Mouse (Mus musculus) stomach, embryonic 14.5 days (tissue): Measurements from ENCODE around the gene Ctla4. TPM values are rescaled to one million over a fixed set of nuclear protein-coding genes. Genes with fewer than 3 reads are reported as not detected.

Source experiments
- ATAC-seq: fragments of 200-750 bp; cut with Nextera tagmentation; 2 replicates; pipeline ENCODE4 v1.8.0; 2017; ENCODE audit warnings: low read depth, moderate TSS enrichment; ENCODE audit not compliant: insufficient number of reproducible peaks, insufficient read depth, low FRiP score
- H3K27ac ChIP-seq: fragments of 300-500 bp; sonication (generic); 2 replicates; pipeline ENCODE4 v1.5.1; 2014; ENCODE audit warnings: mild to moderate bottlenecking, low read length, moderate library complexity, mixed read lengths
- H3K27me3 ChIP-seq: fragments of 300-500 bp; sonication (generic); 2 replicates; pipeline ENCODE4 v1.6.1; 2014; ENCODE audit warnings: low read length, control low read depth, mixed read lengths; ENCODE audit not compliant: control insufficient read depth, insufficient read depth
- H3K36me3 ChIP-seq: fragments of 300-500 bp; sonication (generic); 2 replicates; pipeline ENCODE4 v1.6.1; 2014; ENCODE audit warnings: mild to moderate bottlenecking, control low read depth, low read length, moderate library complexity, mixed read lengths; ENCODE audit not compliant: control insufficient read depth, insufficient read depth
- H3K4me1 ChIP-seq: fragments of 300-500 bp; sonication (generic); 2 replicates; pipeline ENCODE4 v1.6.1; 2014; ENCODE audit warnings: low read length, control low read depth, mixed read lengths; ENCODE audit not compliant: control insufficient read depth, insufficient read depth
- H3K4me2 ChIP-seq: fragments of 300-500 bp; sonication (generic); replicated peaks from 2 replicates; pipeline ENCODE4 v1.6.1; 2014; ENCODE audit warnings: low read depth, low read length, control low read depth
- H3K4me3 ChIP-seq: fragments of 300-500 bp; sonication (generic); 2 replicates; pipeline ENCODE4 v1.5.1; 2014; ENCODE audit warnings: low read depth, low read length, control low read depth
- H3K9ac ChIP-seq: fragments of 300-500 bp; sonication (generic); replicated peaks from 2 replicates; pipeline ENCODE4 v1.6.1; 2014; ENCODE audit warnings: low read depth, mild to moderate bottlenecking, control low read depth, low read length, moderate library complexity, mixed read lengths
- H3K9me3 ChIP-seq: fragments of 300-500 bp; sonication (generic); 2 replicates; pipeline ENCODE4 v1.6.1; 2016; ENCODE audit warnings: low read depth, low read length, control low read depth; ENCODE audit not compliant: control insufficient read depth
- WGBS: fragments of 180-500 bp; shearing (Covaris S2); extraction: QIAGEN DNeasy Blood & Tissue Kit; methylation state at CpG from one replicate; pipeline ENCODE4 v1.1.7; 2014; 5-methylcytosine and 5-hydroxymethylcytosine counted together
- polyA plus RNA-seq: library from polyadenylated mRNA; unstranded; fragments of >200 nt; fragmentation: Nextera tagmentation; extraction: Ambion mirVana; gene quantifications from 2 replicates; pipeline ENCODE4 v1.2.1, GENCODE M21; 2014

Gene Ctla4
- polyA plus RNA-seq, 1 experiment from 2014 or later: not detected

GRCm38 (mm10) chr1:60955186-60955585 is 68.4 kb downstream of the Ctla4 start:
- no peaks in the 10 kb centered on the region for H3K36me3 ChIP-seq
- ATAC-seq: no peak
- WGBS: 96% methylated on average over 3 of the region's 3 CpGs
- H3K4me1 ChIP-seq: no peaks in the 10 kb centered on the region
- no peak overlapping the region for H3K4me3 ChIP-seq
- H3K9me3 ChIP-seq: no peaks in the 10 kb centered on the region
- no peak overlapping the region for H3K4me2 ChIP-seq
- no peaks in the 10 kb centered on the region for H3K27me3 ChIP-seq
- H3K27ac ChIP-seq: no peak overlapping the region
- H3K9ac ChIP-seq: no peak overlapping the region

GRCm38 (mm10) chr1:60956196-60956595 is 69.4 kb downstream of the Ctla4 start:
- 78% methylated on average over 6 of the region's 6 CpGs for WGBS
- no peak for ATAC-seq
- H3K9ac ChIP-seq: no peak overlapping the region
- no peak overlapping the region for H3K27ac ChIP-seq
- no peaks in the 10 kb centered on the region for H3K9me3 ChIP-seq
- H3K4me2 ChIP-seq: no peak overlapping the region
- H3K27me3 ChIP-seq: no peaks in the 10 kb centered on the region
- no peaks in the 10 kb centered on the region for H3K4me1 ChIP-seq
- H3K36me3 ChIP-seq: no peaks in the 10 kb centered on the region
- H3K4me3 ChIP-seq: no peak overlapping the region

DNA sequence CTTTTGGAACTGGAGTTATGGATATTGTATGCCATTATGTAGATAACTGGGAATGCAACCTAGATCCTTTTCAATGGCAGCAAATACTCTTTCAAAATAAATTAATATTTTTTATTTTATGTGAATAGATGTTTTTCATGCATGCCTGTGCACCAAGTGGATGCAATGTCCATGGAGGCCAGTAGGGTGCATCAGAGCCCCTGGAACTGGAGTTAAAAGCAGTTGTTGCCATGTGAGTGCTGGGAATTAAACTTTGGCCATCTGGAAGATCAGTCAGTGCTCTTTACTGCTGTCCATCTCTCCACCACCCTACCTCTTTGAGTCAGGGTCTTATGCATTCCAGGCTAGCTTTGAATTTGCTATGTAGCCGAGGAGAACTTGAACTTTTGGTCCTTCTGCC is 71.5 kb downstream of the Ctla4 start:
- 80% methylated on average over 1 of the region's 1 CpGs for WGBS
- Histone ChIP-seq H3K27me3 (no peaks in the 10 kb centered on the region), H3K9me3 (no peaks in the 10 kb centered on the region), H3K4me3 (no peak overlapping the region), H3K4me1 (no peaks in the 10 kb centered on the region), H3K27ac (no peak overlapping the region), H3K36me3 (no peaks in the 10 kb centered on the region), H3K4me2 (no peak overlapping the region), H3K9ac (no peak overlapping the region)
- no peak for ATAC-seq

DNA sequence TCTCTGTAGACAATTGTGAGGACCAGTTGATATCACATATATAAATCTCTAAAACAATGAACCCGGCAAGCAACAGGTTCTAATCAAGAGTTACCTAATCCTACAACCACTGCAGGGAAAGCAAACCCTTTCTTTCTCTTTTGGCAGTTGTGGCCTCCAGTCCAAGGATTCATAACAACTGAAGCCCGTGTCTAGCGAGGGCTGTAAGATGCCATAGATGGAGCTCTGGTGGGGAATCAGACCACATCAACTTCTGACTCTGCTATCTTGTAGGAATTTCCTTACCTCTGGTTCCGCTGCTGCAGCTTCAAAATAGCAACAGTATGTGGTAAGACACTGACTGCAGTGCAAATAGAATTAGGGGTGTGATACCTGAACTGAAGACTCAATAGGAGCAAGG is 72.4 kb downstream of the Ctla4 start:
- WGBS: 84% methylated on average over 4 of the region's 4 CpGs

DNA sequence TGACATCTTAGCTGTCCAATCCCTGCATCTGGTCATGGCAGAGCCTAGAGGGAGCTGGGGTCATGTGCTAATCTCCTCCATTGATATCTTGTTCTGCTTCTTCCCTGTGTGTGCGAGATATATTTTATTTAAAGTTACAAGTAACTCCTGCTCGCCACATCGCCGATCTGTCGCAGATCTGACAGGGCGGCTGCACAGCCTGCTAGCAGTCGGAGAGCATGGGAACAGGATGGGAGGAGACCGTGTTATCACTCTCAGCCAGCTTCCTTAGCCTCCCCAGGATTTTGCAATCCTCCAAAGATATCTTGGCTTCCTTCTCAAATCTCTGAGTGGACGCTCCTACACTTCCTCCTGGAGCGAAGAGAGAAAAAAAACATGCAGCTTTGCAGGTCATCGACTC is 73.7 kb downstream of the Ctla4 start:
- no peak for ATAC-seq

More for the DNA sequence above, 72.4 kb downstream of the Ctla4 start:
- no peak for ATAC-seq
- H3K27me3 ChIP-seq: no peaks in the 10 kb centered on the region
- H3K4me3 ChIP-seq: no peak overlapping the region
- no peaks in the 10 kb centered on the region for H3K9me3 ChIP-seq
- no peak overlapping the region for H3K9ac ChIP-seq
- no peak overlapping the region for H3K4me2 ChIP-seq
- H3K4me1 ChIP-seq: no peaks in the 10 kb centered on the region
- no peak overlapping the region for H3K27ac ChIP-seq
- no peaks in the 10 kb centered on the region for H3K36me3 ChIP-seq

DNA sequence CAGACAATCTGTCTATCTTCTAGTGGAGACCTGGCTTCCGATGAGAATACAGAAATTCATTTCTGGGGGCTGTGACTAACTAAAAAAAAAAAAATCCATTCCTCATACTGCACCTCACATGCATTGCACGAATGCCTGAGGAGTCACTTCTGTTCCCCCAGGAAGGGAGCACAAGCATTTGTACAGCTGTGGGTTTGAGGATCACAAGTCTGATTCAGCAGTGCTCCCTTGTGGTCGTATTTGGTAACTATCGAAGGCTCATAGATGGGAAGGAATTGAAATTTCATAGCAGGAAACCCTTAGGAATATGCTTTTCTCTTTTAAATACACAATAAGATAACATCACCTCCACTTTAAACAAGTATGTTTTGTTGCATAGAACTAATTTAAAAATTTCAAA is 74.3 kb downstream of the Ctla4 start:
- H3K4me3 ChIP-seq: no peak overlapping the region
- no peak overlapping the region for H3K27ac ChIP-seq
- H3K4me1 ChIP-seq: no peaks in the 10 kb centered on the region
- H3K9me3 ChIP-seq: no peaks in the 10 kb centered on the region
- whole genome bisulfite sequencing: 21% methylated on average over 4 of the region's 4 CpGs
- no peak overlapping the region for H3K9ac ChIP-seq
- no peaks in the 10 kb centered on the region for H3K36me3 ChIP-seq
- no peak overlapping the region for H3K4me2 ChIP-seq
- ATAC-seq: no peak
- no peaks in the 10 kb centered on the region for H3K27me3 ChIP-seq

More for the DNA sequence above, 73.7 kb downstream of the Ctla4 start:
- Histone ChIP-seq H3K9ac (no peak overlapping the region), H3K4me3 (no peak overlapping the region), H3K27me3 (no peaks in the 10 kb centered on the region), H3K4me2 (no peak overlapping the region), H3K4me1 (no peaks in the 10 kb centered on the region), H3K27ac (no peak overlapping the region), H3K9me3 (no peaks in the 10 kb centered on the region), H3K36me3 (no peaks in the 10 kb centered on the region)
- 69% methylated on average over 11 of the region's 11 CpGs for WGBS

DNA sequence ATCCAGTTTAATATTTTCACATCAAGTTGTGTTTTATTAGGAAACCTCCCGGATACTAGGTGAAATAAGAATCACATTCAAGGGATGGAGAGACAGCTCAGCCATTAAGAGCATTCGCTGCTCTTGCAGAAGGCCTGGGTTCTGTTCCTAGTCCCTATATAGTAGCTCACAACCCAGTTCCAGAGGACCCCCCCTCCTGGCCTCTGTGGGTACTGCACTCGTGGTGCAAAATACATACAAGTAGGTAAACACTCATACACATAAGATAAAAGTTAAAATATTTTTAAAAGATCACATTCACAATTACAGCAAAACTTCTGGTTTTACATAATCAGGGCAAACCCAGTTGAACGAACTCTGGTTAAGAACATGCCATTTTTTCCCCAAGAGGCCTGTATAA is 75.3 kb downstream of the Ctla4 start:
- ATAC-seq: no peak
- H3K36me3 ChIP-seq: no peaks in the 10 kb centered on the region
- no peak overlapping the region for H3K4me3 ChIP-seq
- no peak overlapping the region for H3K27ac ChIP-seq
- no peaks in the 10 kb centered on the region for H3K9me3 ChIP-seq
- WGBS: 88% methylated on average over 4 of the region's 4 CpGs
- H3K4me2 ChIP-seq: no peak overlapping the region
- H3K4me1 ChIP-seq: no peaks in the 10 kb centered on the region
- no peaks in the 10 kb centered on the region for H3K27me3 ChIP-seq
- H3K9ac ChIP-seq: no peak overlapping the region

Other genes with a start within 250 kb of the Ctla4 start
- gene Cd28, start 170.2 kb upstream of the Ctla4 start, polyA plus RNA-seq: 0.13 and 0.25 TPM in 2 replicates
- 0.30 TPM in 1 of 2 replicates, not detected in the other for gene Icos, start 90.9 kb downstream of the Ctla4 start, polyA plus RNA-seq